Mouse (Mus musculus) urinary bladder, adult 18-20 months (tissue): ENCODE results near the gene Batf3.

Experiments used
- DNase-seq, 2 experiments: peaks; one replicate each; pipeline ENCODE4 v3.0.0; 2022; ENCODE audit warnings: low spot score in 2 of 2, mixed read lengths in 2 of 2

The Batf3 gene

GRCm38 (mm10) chr1:191086304-191086878, 11.3 kb upstream of the Batf3 start:
- no peak for DNase-seq

GRCm38 (mm10) chr1:191086960-191087359, 10.7 kb upstream of the Batf3 start:
- DNase-seq: no peak

- DNase-seq: no peak
Observed at GRCm38 (mm10) chr1:191087955-191088354, 9.7 kb upstream of the Batf3 start.

- no peak for DNase-seq
Observed at GRCm38 (mm10) chr1:191089355-191089754, 8.3 kb upstream of the Batf3 start.

- no peak for DNase-seq
Observed at GRCm38 (mm10) chr1:191092050-191092449, 5.6 kb upstream of the Batf3 start.

- no peak for DNase-seq
Observed at GRCm38 (mm10) chr1:191093578-191093977, 4.1 kb upstream of the Batf3 start.

- DNase-seq: no peak
Observed at GRCm38 (mm10) chr1:191095019-191095418, 2.6 kb upstream of the Batf3 start.

- DNase-seq: peak in 1 of 2 experiments; percentile 25
Observed at GRCm38 (mm10) chr1:191096871-191097681, 571 bp upstream of the Batf3 start.

- no peak for DNase-seq
Observed at GRCm38 (mm10) chr1:191099114-191099513, 1.5 kb downstream of the Batf3 start.

GRCm38 (mm10) chr1:191099772-191100291, 2.2 kb downstream of the Batf3 start:
- DNase-seq: no peak

GRCm38 (mm10) chr1:191102730-191103370, 5.2 kb downstream of the Batf3 start:
- no peak for DNase-seq

GRCm38 (mm10) chr1:191105246-191105645, 7.6 kb downstream of the Batf3 start:
- DNase-seq: no peak

- DNase-seq: no peak
Observed at GRCm38 (mm10) chr1:191107306-191107705, 9.7 kb downstream of the Batf3 start.

GRCm38 (mm10) chr1:191109907-191110306, 12.3 kb downstream of the Batf3 start:
- no peak for DNase-seq

- DNase-seq: no peak
Observed at GRCm38 (mm10) chr1:191111146-191111545, 13.5 kb downstream of the Batf3 start.

- no peak for DNase-seq
Observed at GRCm38 (mm10) chr1:191114868-191115267, 17.2 kb downstream of the Batf3 start.

- DNase-seq: no peak
Observed at GRCm38 (mm10) chr1:191115514-191116238, 18.0 kb downstream of the Batf3 start.

- DNase-seq: no peak
Observed at GRCm38 (mm10) chr1:191122744-191123143, 25.1 kb downstream of the Batf3 start.

GRCm38 (mm10) chr1:191123696-191124095, 26.0 kb downstream of the Batf3 start:
- DNase-seq: no peak

GRCm38 (mm10) chr1:191124288-191124687, 26.6 kb downstream of the Batf3 start:
- no peak for DNase-seq

GRCm38 (mm10) chr1:191125811-191126638, 28.4 kb downstream of the Batf3 start:
- peak; percentile 29 to 62 for DNase-seq
